Mouse (Mus musculus): ENCODE results near the gene Cabin1.

The Cabin1 gene

GRCm38 (mm10) chr10:75763682-75764518, at the start of gene Cabin1:
Gene Cabin1, minus strand, starts transcription at chr10:75764341.
- DNase-seq (ENCODE audit: low spot score) = peak; percentile 97

- no peak for DNase-seq (ENCODE audit: low spot score)
Observed at GRCm38 (mm10) chr10:75804217-75804616, 40.1 kb upstream of the Cabin1 start.

- peak; percentile 82 for DNase-seq (ENCODE audit: low spot score)
Observed at GRCm38 (mm10) chr10:75798176-75798696, 34.1 kb upstream of the Cabin1 start, which contains the start of gene Gstt1. Gene Gstt1, minus strand, starts transcription at chr10:75798584.

GRCm38 (mm10) chr10:75797619-75798175, 33.6 kb upstream of the Cabin1 start:
- DNase-seq (ENCODE audit: low spot score) = peak; percentile 64

- DNase-seq (ENCODE audit: low spot score) = no peak
Observed at GRCm38 (mm10) chr10:75796731-75797516, 32.8 kb upstream of the Cabin1 start.

- no peak for DNase-seq (ENCODE audit: low spot score)
Observed at GRCm38 (mm10) chr10:75794880-75795279, 30.7 kb upstream of the Cabin1 start.

- DNase-seq (ENCODE audit: low spot score) = no peak
Observed at GRCm38 (mm10) chr10:75790773-75791172, 26.6 kb upstream of the Cabin1 start.

GRCm38 (mm10) chr10:75789841-75790240, 25.7 kb upstream of the Cabin1 start:
- no peak for DNase-seq (ENCODE audit: low spot score)

GRCm38 (mm10) chr10:75789081-75789735, 25.1 kb upstream of the Cabin1 start:
- DNase-seq (ENCODE audit: low spot score) = no peak

GRCm38 (mm10) chr10:75788277-75788676, 24.1 kb upstream of the Cabin1 start:
- no peak for DNase-seq (ENCODE audit: low spot score)

GRCm38 (mm10) chr10:75785442-75785841, 21.3 kb upstream of the Cabin1 start:
- DNase-seq (ENCODE audit: low spot score) = no peak

GRCm38 (mm10) chr10:75780769-75781578, 16.8 kb upstream of the Cabin1 start, which contains the start of the genes Gm20441 and Gstt3:
Gene Gm20441, minus strand, starts transcription at chr10:75780954.
Gene Gstt3, minus strand, starts transcription at chr10:75781414.
- DNase-seq (ENCODE audit: low spot score) = peak; percentile 68

GRCm38 (mm10) chr10:75779206-75780174, 15.3 kb upstream of the Cabin1 start:
- DNase-seq (ENCODE audit: low spot score) = no peak

- DNase-seq (ENCODE audit: low spot score) = no peak
Observed at GRCm38 (mm10) chr10:75777885-75778284, 13.7 kb upstream of the Cabin1 start.

- no peak for DNase-seq (ENCODE audit: low spot score)
Observed at GRCm38 (mm10) chr10:75776562-75776961, 12.4 kb upstream of the Cabin1 start.

GRCm38 (mm10) chr10:75774587-75774986, 10.4 kb upstream of the Cabin1 start:
- no peak for DNase-seq (ENCODE audit: low spot score)

- DNase-seq (ENCODE audit: low spot score) = no peak
Observed at GRCm38 (mm10) chr10:75774102-75774501, 10.0 kb upstream of the Cabin1 start.

GRCm38 (mm10) chr10:75772795-75773664, 8.9 kb upstream of the Cabin1 start, which contains the start of gene Ddt:
Gene Ddt, minus strand, starts transcription at chr10:75773414.
- DNase-seq (ENCODE audit: low spot score) = peak; percentile 91

Measured in testis, postnatal 10 days (tissue).